Mouse (Mus musculus): ENCODE results near the gene Map2k4. TPM values are rescaled to one million over a fixed set of nuclear protein-coding genes. Genes with fewer than 3 reads are reported as not detected.

Gene Map2k4
- polyA plus RNA-seq, 1 experiment from 2014 or later = 68.7 TPM

DNA sequence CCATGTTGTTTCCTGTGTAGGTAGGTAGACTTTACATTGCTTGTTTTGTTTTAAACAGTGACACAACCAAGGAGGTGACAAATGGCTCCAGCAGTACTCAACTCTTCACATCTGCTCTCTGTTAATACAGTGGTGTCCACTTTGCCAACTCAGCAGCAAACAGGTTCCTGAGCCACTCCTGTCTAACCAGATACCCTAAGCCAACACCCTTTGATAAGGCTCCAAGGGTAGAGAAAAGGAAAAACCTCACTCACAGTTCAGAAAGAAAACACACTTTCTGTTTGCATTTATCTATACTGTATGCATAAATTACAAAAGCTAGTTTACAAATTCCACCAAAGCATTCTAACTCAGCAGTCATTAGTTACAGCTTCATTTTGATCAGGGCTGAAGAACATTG lies 48.2 kb downstream of the Map2k4 start:
- no peak overlapping the region for H3K9ac ChIP-seq
- H3K4me3 ChIP-seq = no peak overlapping the region
- no peak overlapping the region for H3K4me2 ChIP-seq (replicated peaks)
- ATAC-seq (ENCODE audit: low FRiP score) = no peak
- no peaks in the 10 kb centered on the region for H3K36me3 ChIP-seq
- H3K27me3 ChIP-seq = no peaks in the 10 kb centered on the region
- no peaks in the 10 kb centered on the region for H3K9me3 ChIP-seq (replicated peaks)
- no peaks in the 10 kb centered on the region for H3K4me1 ChIP-seq
- H3K27ac ChIP-seq = no peak overlapping the region

DNA sequence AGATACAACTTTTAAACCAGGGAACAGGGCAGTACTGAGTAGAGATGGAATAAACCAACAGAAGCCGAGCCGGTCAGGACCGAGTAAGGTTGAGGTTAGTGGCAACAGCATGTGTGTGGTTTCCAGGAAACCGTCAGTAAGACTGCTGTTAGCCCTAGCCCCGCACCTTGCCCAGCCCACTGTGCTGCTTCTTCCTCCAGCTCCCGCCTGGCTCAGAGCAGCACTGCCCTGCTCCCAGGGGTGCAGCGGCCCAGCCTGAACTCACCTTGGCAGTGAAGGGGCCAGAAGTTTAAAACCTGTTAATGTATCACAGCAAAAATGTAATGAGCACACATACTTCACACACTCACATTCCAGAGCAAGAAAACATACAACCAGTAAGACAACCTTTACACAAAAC lies 53.4 kb downstream of the Map2k4 start:
- Histone ChIP-seq H3K27me3 (no peaks in the 10 kb centered on the region), H3K4me1 (no peaks in the 10 kb centered on the region), H3K36me3 (0 out of 2 replicates have a peak, but pooled peaks cover 6% of the 10 kb centered on the region), H3K9me3 (replicated peaks) (no peaks in the 10 kb centered on the region), H3K27ac (no peak overlapping the region), H3K4me3 (no peak overlapping the region), H3K9ac (no peak overlapping the region), H3K4me2 (replicated peaks) (no peak overlapping the region)
- 88% methylated on average over 7 of the region's 7 CpGs for WGBS
- ATAC-seq (ENCODE audit: low FRiP score) = no peak

DNA sequence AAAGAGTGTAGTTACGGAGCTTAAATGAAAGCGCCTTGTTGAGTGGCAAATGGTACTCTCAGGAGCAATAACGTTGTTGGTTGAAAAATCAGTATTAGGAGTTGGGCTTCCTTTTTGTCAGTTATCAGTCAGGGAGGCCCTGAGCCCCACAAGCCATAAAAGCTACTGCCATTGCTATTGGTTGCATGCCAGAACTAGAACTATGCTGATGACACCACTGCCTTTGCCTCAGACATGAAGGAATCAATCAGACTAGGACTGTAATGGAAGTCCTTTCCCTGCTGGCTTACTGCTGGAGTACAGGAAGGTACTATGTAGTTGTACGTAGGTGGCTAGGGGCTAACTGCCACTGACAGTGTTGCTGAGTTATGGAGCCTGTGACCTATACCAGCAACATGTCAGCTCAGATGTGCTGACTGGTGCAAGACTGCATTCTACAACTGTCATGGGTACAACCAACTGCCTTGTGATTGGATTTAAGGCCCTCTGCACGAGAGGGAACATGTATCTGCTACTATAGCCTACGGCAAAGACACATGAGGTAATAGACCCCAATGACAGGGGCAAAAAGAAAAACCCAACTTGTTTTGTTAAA lies 58.4 kb downstream of the Map2k4 start:
- no peak overlapping the region for H3K4me3 ChIP-seq
- H3K4me2 ChIP-seq (replicated peaks) = no peak overlapping the region
- no peaks in the 10 kb centered on the region for H3K27me3 ChIP-seq
- H3K9me3 ChIP-seq (replicated peaks) = no peaks in the 10 kb centered on the region
- ATAC-seq (ENCODE audit: low FRiP score) = no peak
- H3K9ac ChIP-seq = no peak overlapping the region
- H3K4me1 ChIP-seq = no peaks in the 10 kb centered on the region
- 96% methylated on average over 6 of the region's 6 CpGs for WGBS
- H3K27ac ChIP-seq = no peak overlapping the region
- 0 out of 2 replicates have a peak, but pooled peaks cover 6% of the 10 kb centered on the region for H3K36me3 ChIP-seq

DNA sequence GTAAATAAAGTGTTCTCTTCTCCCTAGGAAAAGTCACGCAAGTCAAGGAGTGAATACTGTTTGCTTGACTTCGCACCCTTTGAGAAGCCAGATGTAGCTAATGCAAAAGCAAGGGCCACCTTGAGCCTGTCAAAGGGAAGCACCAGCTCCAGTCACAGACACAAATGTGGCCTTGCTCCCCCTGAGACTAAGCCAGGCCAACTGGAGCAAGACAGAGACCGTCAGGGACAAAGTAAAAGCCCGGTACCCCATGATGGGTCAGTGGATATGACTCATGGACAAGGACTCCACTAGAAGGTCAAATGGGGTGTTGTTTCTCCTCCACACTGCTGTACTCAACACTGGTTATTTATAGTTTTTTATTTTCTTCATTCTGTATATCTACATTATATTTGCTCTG lies 59.2 kb downstream of the Map2k4 start:
- ATAC-seq (ENCODE audit: low FRiP score) = no peak
- Histone ChIP-seq H3K9me3 (replicated peaks) (no peaks in the 10 kb centered on the region), H3K36me3 (peaks cover 7% of the 10 kb centered on the region; the same call in 1 of the 2 replicates), H3K9ac (no peak overlapping the region), H3K4me2 (replicated peaks) (no peak overlapping the region), H3K4me3 (no peak overlapping the region), H3K27me3 (no peaks in the 10 kb centered on the region), H3K4me1 (no peaks in the 10 kb centered on the region), H3K27ac (no peak overlapping the region)
- 93% methylated on average over 4 of the region's 4 CpGs for WGBS

DNA sequence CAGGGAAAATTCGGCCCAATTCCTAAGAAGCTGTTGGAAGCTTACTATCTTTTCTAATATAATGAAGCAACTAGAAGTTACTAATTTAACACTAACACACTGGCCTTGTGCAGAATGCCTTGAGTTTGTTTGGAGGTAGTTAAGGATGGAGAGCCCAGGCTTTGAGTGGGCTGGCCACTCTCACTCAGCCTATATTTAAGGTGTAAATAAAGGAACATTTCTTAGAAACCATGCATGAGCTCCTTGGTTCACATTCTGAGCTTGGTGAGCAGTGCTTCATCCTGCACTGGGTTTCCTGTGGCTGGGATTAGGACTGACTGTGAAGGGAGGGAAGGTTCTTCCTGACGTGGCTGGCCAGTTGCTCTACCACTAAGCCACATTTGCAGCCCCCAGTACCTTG lies 64.4 kb downstream of the Map2k4 start:
- WGBS = 88% methylated on average over 2 of the region's 2 CpGs
- H3K4me2 ChIP-seq (replicated peaks) = no peak overlapping the region
- no peaks in the 10 kb centered on the region for H3K4me1 ChIP-seq
- peaks cover 3% of the 10 kb centered on the region; the same call in 1 of the 2 replicates for H3K36me3 ChIP-seq
- no peak for ATAC-seq (ENCODE audit: low FRiP score)
- no peak overlapping the region for H3K27ac ChIP-seq
- H3K9ac ChIP-seq = no peak overlapping the region
- H3K27me3 ChIP-seq = no peaks in the 10 kb centered on the region
- no peaks in the 10 kb centered on the region for H3K9me3 ChIP-seq (replicated peaks)
- H3K4me3 ChIP-seq = no peak overlapping the region

DNA sequence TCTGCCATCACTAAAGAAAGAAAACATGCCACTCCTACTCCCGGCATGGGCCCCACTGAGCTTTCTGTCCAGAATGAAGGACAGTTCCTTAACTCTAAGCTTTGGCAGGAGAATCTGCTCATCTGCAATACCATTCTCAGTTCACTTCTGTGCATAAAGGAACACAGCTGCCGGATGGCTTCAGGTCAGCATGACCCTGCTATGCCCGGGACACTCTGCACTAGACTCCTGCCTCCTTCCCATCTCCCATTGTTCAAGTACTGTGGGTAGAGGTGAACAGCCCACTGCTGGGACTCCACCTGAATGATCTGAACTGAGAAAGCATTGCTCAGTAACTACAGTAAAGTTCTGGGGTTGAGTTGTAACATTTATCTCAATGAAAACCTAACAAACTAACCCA lies 66.5 kb downstream of the Map2k4 start:
- Histone ChIP-seq H3K27ac (no peak overlapping the region), H3K36me3 (peaks cover 3% of the 10 kb centered on the region; the same call in 1 of the 2 replicates), H3K4me3 (no peak overlapping the region), H3K9me3 (replicated peaks) (no peaks in the 10 kb centered on the region), H3K4me2 (replicated peaks) (no peak overlapping the region), H3K9ac (no peak overlapping the region), H3K4me1 (no peaks in the 10 kb centered on the region), H3K27me3 (no peaks in the 10 kb centered on the region)
- 82% methylated on average over 3 of the region's 3 CpGs for WGBS
- no peak for ATAC-seq (ENCODE audit: low FRiP score)

DNA sequence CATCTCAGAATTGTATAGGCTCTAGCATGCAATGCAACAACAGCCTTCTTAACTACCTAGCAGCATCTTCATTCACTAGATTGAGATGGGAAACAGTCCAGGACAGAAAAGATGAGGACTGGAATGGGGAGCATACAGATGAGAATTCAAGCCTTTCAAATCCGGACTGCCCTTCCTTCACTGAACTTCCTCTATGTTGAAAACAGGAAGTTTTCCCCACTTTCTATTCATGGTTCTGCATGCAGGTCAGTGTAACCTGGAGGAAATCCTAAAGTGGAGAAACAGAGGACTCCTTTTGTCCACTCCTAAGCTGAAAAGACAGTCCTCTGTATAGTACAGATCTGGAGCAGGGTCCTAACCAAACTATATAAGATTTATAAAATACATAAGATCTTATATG lies 68.1 kb downstream of the Map2k4 start:
- Histone ChIP-seq H3K9ac (no peak overlapping the region), H3K4me2 (replicated peaks) (no peak overlapping the region), H3K4me3 (no peak overlapping the region), H3K36me3 (peaks cover 7% of the 10 kb centered on the region; the same call in 1 of the 2 replicates), H3K9me3 (replicated peaks) (no peaks in the 10 kb centered on the region), H3K4me1 (no peaks in the 10 kb centered on the region), H3K27me3 (no peaks in the 10 kb centered on the region), H3K27ac (no peak overlapping the region)
- WGBS = 86% methylated on average over 1 of the region's 1 CpGs
- ATAC-seq (ENCODE audit: low FRiP score) = no peak

DNA sequence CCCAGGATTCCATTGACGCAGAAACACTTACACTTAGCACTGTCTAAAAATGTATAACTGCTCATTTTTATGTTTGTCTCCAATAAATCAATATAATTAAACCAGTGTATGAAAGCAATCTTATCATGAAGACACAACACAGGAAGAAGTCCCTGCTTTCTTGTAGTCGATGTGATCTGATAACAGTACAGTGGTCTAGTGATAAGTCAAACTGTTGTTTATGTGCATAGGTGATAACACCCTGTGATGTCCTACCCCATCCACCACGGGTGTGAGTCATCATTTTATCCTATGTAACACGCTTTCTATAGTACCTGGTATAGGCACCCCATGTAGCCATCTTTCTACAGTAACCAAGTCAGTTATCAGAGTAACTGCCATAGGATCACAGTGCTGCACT lies 74.3 kb downstream of the Map2k4 start:
- ATAC-seq (ENCODE audit: low FRiP score) = no peak
- Histone ChIP-seq H3K4me1 (0 out of 2 replicates have a peak, but pooled peaks cover 4% of the 10 kb centered on the region), H3K4me3 (no peak overlapping the region), H3K9ac (no peak overlapping the region), H3K36me3 (peaks cover 8% of the 10 kb centered on the region; the same call in 1 of the 2 replicates), H3K27me3 (no peaks in the 10 kb centered on the region), H3K4me2 (replicated peaks) (no peak overlapping the region), H3K9me3 (replicated peaks) (no peaks in the 10 kb centered on the region), H3K27ac (no peak overlapping the region)
- 91% methylated on average over 4 of the region's 4 CpGs for WGBS

DNA sequence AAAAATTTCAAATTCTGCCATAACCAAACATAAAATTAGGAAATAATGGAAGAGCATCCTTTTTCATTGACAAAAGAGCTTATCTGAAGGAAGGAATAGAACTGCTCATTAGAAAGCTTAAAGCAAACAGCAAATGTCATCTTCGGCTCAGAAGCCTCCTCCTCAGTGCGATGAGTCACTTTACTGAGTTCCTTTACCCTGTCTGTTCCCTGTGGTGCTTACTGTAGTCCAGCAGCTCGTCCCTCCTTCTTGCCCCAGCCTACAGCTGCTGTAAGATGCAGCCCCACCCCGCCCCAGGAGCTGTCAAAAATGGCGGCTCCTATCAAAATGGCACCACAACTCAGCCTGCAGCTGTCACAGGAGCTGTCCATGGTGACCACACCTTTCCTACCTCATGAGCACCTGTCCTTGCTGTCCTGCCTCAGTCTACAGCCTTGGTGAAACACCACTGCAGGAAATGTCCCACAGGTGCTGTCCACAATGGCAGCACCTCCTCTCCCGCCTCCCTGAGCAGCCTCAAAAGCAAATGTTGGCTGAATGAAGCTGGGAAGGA lies 75.3 kb downstream of the Map2k4 start:
- Histone ChIP-seq H3K27ac (no peak overlapping the region), H3K4me1 (0 out of 2 replicates have a peak, but pooled peaks cover 4% of the 10 kb centered on the region), H3K4me3 (no peak overlapping the region), H3K9ac (no peak overlapping the region), H3K9me3 (replicated peaks) (no peaks in the 10 kb centered on the region), H3K4me2 (replicated peaks) (no peak overlapping the region), H3K36me3 (peaks cover 13% of the 10 kb centered on the region; the same call in 1 of the 2 replicates), H3K27me3 (no peaks in the 10 kb centered on the region)
- ATAC-seq (ENCODE audit: low FRiP score) = no peak
- 82% methylated on average over 6 of the region's 6 CpGs for WGBS

DNA sequence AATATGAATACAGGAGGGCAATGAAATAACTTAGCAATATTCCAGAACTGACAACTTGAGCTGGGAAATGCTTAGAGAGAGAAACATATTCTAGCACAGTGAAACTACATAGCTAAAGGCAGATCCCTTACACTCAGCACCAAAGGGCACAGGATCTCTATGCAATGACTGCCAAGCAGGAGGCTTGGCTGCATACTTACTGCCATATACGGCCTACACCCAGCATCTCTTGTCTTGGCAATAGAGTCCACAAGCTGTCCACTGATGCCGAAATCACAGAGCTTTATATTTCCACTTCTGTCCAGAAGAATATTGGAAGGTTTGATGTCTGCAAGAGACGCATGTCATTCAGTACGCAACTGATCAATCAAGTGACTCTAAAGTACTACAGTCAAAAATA lies 81.3 kb downstream of the Map2k4 start:
- Histone ChIP-seq H3K27me3 (no peaks in the 10 kb centered on the region), H3K4me1 (no peaks in the 10 kb centered on the region), H3K4me2 (replicated peaks) (no peak overlapping the region), H3K36me3 (peaks cover 23% of the 10 kb centered on the region), H3K9me3 (replicated peaks) (no peaks in the 10 kb centered on the region), H3K9ac (no peak overlapping the region), H3K4me3 (no peak overlapping the region), H3K27ac (no peak overlapping the region)
- WGBS = 96% methylated on average over 4 of the region's 4 CpGs
- no peak for ATAC-seq (ENCODE audit: low FRiP score)

DNA sequence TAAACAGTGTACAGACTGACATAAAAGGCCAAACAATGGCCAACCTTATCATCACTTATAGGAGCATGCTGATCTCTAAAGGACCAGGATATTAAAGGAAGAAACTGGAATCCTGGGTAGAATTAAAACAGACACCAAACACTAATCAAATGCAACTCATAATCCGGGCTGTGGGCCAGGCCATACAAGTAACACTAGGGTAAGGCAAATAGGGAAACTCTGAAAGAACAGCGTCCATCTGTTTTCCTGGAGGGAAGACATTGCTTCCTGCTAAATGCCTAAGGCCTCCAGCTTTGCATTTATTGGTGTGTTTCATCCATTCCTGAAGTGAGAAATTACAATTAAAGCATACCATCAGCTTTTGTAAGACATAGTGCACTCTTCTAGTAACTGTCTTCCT lies 81.9 kb downstream of the Map2k4 start:
- 93% methylated on average over 2 of the region's 2 CpGs for WGBS
- ATAC-seq (ENCODE audit: low FRiP score) = no peak
- no peaks in the 10 kb centered on the region for H3K9me3 ChIP-seq (replicated peaks)

DNA sequence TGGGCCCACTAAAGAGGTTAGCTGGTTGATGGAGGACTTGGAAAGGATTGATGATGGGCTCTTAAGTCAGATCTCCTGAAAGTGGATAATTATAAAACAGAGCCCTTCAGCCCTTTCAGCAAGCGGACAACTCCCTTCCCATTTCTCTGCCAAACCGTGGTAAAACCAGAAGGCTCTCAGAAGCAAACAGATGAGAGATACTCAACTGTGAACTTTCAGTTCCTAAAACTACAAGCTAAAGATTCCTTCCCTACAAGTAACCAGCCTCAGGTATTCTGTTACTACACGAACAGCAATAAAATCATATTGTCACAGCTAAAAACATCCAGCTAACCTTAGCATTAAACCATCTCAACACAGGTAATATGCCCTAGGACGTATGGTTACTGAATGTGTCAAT lies 83.2 kb downstream of the Map2k4 start:
- no peak overlapping the region for H3K9ac ChIP-seq
- H3K36me3 ChIP-seq = peaks cover 26% of the 10 kb centered on the region
- WGBS = 95% methylated on average over 4 of the region's 4 CpGs
- no peak overlapping the region for H3K4me2 ChIP-seq (replicated peaks)
- H3K9me3 ChIP-seq (replicated peaks) = no peaks in the 10 kb centered on the region
- no peak overlapping the region for H3K4me3 ChIP-seq
- H3K27me3 ChIP-seq = no peaks in the 10 kb centered on the region
- no peak for ATAC-seq (ENCODE audit: low FRiP score)
- no peaks in the 10 kb centered on the region for H3K4me1 ChIP-seq
- no peak overlapping the region for H3K27ac ChIP-seq

More for the DNA sequence above, 81.9 kb downstream of the Map2k4 start:
- Histone ChIP-seq H3K4me3 (no peak overlapping the region), H3K4me1 (no peaks in the 10 kb centered on the region), H3K36me3 (peaks cover 26% of the 10 kb centered on the region), H3K27me3 (no peaks in the 10 kb centered on the region), H3K9ac (no peak overlapping the region), H3K27ac (no peak overlapping the region), H3K4me2 (replicated peaks) (no peak overlapping the region)

DNA sequence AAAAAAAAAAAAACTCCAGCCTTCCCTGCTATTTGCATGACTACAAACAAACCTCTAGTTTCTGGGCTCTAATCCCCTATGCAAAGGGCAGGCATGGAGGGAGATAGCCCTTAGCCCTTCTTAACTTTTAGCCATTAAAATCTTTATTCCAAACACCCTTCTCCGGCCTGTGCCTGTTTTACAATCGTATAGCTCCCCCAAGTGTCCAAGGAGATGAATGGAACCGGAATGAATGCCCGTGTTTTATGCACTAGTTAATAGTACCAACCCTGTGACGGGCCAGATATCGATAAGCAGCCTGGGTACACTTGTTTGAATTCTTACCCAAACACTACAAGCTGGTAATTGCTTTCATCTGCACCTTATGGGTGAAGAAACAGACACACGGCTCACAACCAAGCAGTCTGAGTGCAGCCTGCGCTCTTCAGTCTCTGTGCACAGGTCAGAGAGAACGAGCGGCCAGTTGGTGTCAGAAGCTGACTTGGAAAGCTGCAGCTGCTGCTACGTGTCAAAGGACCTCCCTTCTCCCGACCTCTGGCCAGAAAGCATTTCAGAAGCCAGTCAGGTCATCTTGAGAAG lies 109.2 kb downstream of the Map2k4 start:
- Histone ChIP-seq H3K4me1 (no peaks in the 10 kb centered on the region), H3K9me3 (replicated peaks) (no peaks in the 10 kb centered on the region), H3K4me2 (replicated peaks) (no peak overlapping the region), H3K9ac (no peak overlapping the region), H3K27me3 (no peaks in the 10 kb centered on the region), H3K36me3 (no peaks in the 10 kb centered on the region), H3K4me3 (no peak overlapping the region), H3K27ac (no peak overlapping the region)
- ATAC-seq (ENCODE audit: low FRiP score) = no peak
- WGBS = 38% methylated on average over 12 of the region's 12 CpGs

Data from hindbrain, embryonic 12.5 days (tissue).